ENCODE assay signal across 19 mouse cellular contexts in the genomic region with DNA sequence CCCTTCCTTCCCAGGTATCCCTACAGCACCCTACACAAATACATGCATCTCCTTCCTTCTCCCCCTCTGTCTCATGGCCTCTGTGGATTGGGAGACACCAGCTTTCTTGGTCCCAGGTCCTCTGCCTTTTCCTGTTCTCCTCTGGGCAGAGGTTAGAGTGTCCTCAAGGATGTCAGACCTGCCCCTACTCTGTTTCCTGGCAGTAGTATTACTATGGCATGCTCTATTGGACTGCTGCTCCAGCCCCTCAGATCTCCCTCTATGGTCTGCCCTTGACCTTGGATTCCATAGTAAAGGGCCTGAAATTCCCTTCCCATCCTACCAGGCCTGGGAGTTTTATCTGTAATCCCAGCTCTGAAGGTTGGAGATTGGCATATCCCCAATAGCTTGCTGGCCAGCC. TPM values are rescaled to one million over a fixed set of nuclear protein-coding genes. Genes with fewer than 3 reads are reported as not detected.
A peak's percentile ranks its signal among the peaks of the same experiment; 100 is the strongest.
DNase-seq lines count a peak whose midpoint lies in the region; ATAC-seq and TF ChIP-seq lines count a peak whose summit lies in the region.
"Had no signal": no experiment of that assay in that cellular context is flagged by ENCODE, and none has a peak within 500 bp of the region (broad histone marks: within the 10 kb centered on the region; RNA-seq: fewer than 3 reads in every experiment).

No protein-coding gene starts in this region.

- H3K4me2 ChIP-seq in hindbrain, embryonic 11.5 days (replicated peaks; ENCODE audit: low read depth, low read length), result 0 out of 2 replicates have a peak overlapping the region, but pooled peaks have one; percentile 1

- H3K9ac ChIP-seq in hindbrain, embryonic 11.5 days (ENCODE audit: low read depth, low read length), result no peak overlapping the region

- H3K4me1 ChIP-seq in hindbrain, embryonic 11.5 days (replicated peaks; ENCODE audit: control insufficient read depth, insufficient read depth, low read length), result no peaks in the 10 kb centered on the region
- peaks cover 25% of the 10 kb centered on the region for H3K4me1 ChIP-seq in hindbrain, embryonic 10.5 days (replicated peaks)
- peaks cover 19% of the 10 kb centered on the region for H3K4me1 ChIP-seq in testis, adult 2 months (ENCODE audit: control insufficient read depth, insufficient read depth, low read length)

- H3K4me3 ChIP-seq in hindbrain, embryonic 11.5 days (ENCODE audit: low read depth, low read length), result no peak overlapping the region
- no peak overlapping the region for H3K4me3 ChIP-seq in hindbrain, embryonic 10.5 days
- no peak overlapping the region for H3K4me3 ChIP-seq in testis, adult 2 months (ENCODE audit: control insufficient read depth, low read depth, low read length)

- no peak for TF ChIP-seq POLR2A in testis, adult 2 months (IDR thresholded peaks at IDR 0.05; ENCODE audit: control insufficient read depth, low read depth, low read length)

- DNase-seq in adrenal gland, adult 2 months, result peak; percentile 25
- DNase-seq in adrenal gland, postnatal 10 days, result no peak
- DNase-seq in hindbrain, embryonic 11.5 days (ENCODE audit: low spot score), result no peak
- no peak for DNase-seq in hindbrain, embryonic 10.5 days (ENCODE audit: low spot score)
- no peak for DNase-seq in testis, postnatal 14 days (ENCODE audit: low spot score)
- no peak for DNase-seq in adipocyte (ENCODE audit: low spot score)
- DNase-seq in kidney, adult 18-20 months, result no peak
- DNase-seq: kidney, adult 8-10 months; kidney, postnatal 4 days; lung, postnatal 14 days; thymus, postnatal 25 days had no signal

- no peak for TF ChIP-seq CTCF in testis, adult 2 months (IDR thresholded peaks at IDR 0.05; ENCODE audit: control insufficient read depth, insufficient read depth, insufficient replicate concordance, low read depth, low read length)

- no peaks in the 10 kb centered on the region for H3K36me3 ChIP-seq in hindbrain, embryonic 11.5 days (ENCODE audit: control insufficient read depth, insufficient read depth, low read length)
- H3K36me3 ChIP-seq in hindbrain, embryonic 10.5 days, result peaks cover 20% of the 10 kb centered on the region
- H3K36me3 ChIP-seq in testis, adult 2 months (ENCODE audit: control insufficient read depth, insufficient read depth, low read length), result no peaks in the 10 kb centered on the region

- no peak for ATAC-seq in hindbrain, embryonic 11.5 days (ENCODE audit: low FRiP score)
- ATAC-seq: Patski had no signal

- H3K9me3 ChIP-seq in hindbrain, embryonic 11.5 days (ENCODE audit: control insufficient read depth, low read length), result no peaks in the 10 kb centered on the region
- H3K9me3 ChIP-seq in hindbrain, embryonic 10.5 days, result 0 out of 2 replicates have a peak, but pooled peaks cover 4% of the 10 kb centered on the region
- H3K9me3 ChIP-seq: forebrain, embryonic 15.5 days; limb, embryonic 15.5 days; midbrain, embryonic 13.5 days had no signal

- H3K27me3 ChIP-seq in hindbrain, embryonic 11.5 days (ENCODE audit: control insufficient read depth, insufficient read depth, low read length), result no peaks in the 10 kb centered on the region
- no peaks in the 10 kb centered on the region for H3K27me3 ChIP-seq in hindbrain, embryonic 10.5 days (ENCODE audit: insufficient read depth, poor library complexity, severe bottlenecking)
- no peaks in the 10 kb centered on the region for H3K27me3 ChIP-seq in testis, adult 2 months (ENCODE audit: control insufficient read depth, insufficient read depth, low read length)
- H3K27me3 ChIP-seq: forebrain, embryonic 15.5 days; limb, embryonic 15.5 days; midbrain, embryonic 13.5 days; Patski had no signal

- H3K27ac ChIP-seq in hindbrain, embryonic 11.5 days (ENCODE audit: low read depth, low read length), result no peak overlapping the region
- H3K27ac ChIP-seq in hindbrain, embryonic 10.5 days, result no peak overlapping the region
- peak overlapping the region; percentile 47 for H3K27ac ChIP-seq in testis, adult 2 months (ENCODE audit: control insufficient read depth, insufficient read depth, low read depth, low read length)
- H3K27ac ChIP-seq: forebrain, embryonic 15.5 days; midbrain, embryonic 13.5 days had no signal

RNA-seq across cellular contexts. Expression of a gene that starts 1.6 kb away (rescaled TPM):
- total RNA-seq in adrenal gland, adult 2 months (2021), result 10 to 100 TPM; 39.5 to 73.6 TPM
- 55.5 and 69.8 TPM in 2 replicates for polyA plus RNA-seq in adrenal gland, adult 2 months (2012; rRNA removed)
- total RNA-seq in adrenal gland, postnatal 10 days (2021), result 10 to 100 TPM; 26.5 to 42.3 TPM
- polyA plus RNA-seq in hindbrain, embryonic 11.5 days (2014; fragmentation: Nextera tagmentation; extraction: Ambion mirVana), result 19.5 and 20.2 TPM in 2 replicates
- polyA plus RNA-seq in hindbrain, embryonic 10.5 days (2016; fragmentation: Nextera tagmentation; extraction: Ambion mirVana), result 28.7 and 28.8 TPM in 2 replicates
- polyA plus RNA-seq in testis, adult 2 months (2012; rRNA removed), result 17.6 and 17.7 TPM in 2 replicates

RNA-seq across cellular contexts. Expression of a gene that starts 15.5 kb away (rescaled TPM):
- total RNA-seq in adrenal gland, adult 2 months (2021), result under 1 TPM; 0.24 to 0.29 TPM
- 0.50 and 0.73 TPM in 2 replicates for polyA plus RNA-seq in adrenal gland, adult 2 months (2012; rRNA removed)
- total RNA-seq in adrenal gland, postnatal 10 days (2021), result 1 to 10 TPM; 4.0 to 4.9 TPM
- polyA plus RNA-seq in hindbrain, embryonic 11.5 days (2014; fragmentation: Nextera tagmentation; extraction: Ambion mirVana), result not detected in 2 replicates
- not detected in 2 replicates for polyA plus RNA-seq in hindbrain, embryonic 10.5 days (2016; fragmentation: Nextera tagmentation; extraction: Ambion mirVana)
- polyA plus RNA-seq in testis, adult 2 months (2012; rRNA removed), result 1.8 TPM in 2 replicates
- total RNA-seq: gastrocnemius, adult 18-20 months had no signal
- polyA plus RNA-seq: forebrain, embryonic 15.5 days; hindbrain, embryonic 16.5 days; midbrain, embryonic 13.5 days; neural tube, embryonic 14.5 days; Patski had no signal

RNA-seq across cellular contexts. Expression of a gene that starts 32.7 kb away (rescaled TPM):
- not detected for total RNA-seq in adrenal gland, adult 2 months (2021)
- polyA plus RNA-seq in adrenal gland, adult 2 months (2012; rRNA removed), result not detected in 2 replicates
- total RNA-seq in adrenal gland, postnatal 10 days (2021), result 100 to 1,000 TPM; 189 to 579 TPM
- polyA plus RNA-seq in hindbrain, embryonic 11.5 days (2014; fragmentation: Nextera tagmentation; extraction: Ambion mirVana), result 2.7 and 3.0 TPM in 2 replicates
- polyA plus RNA-seq in hindbrain, embryonic 10.5 days (2016; fragmentation: Nextera tagmentation; extraction: Ambion mirVana), result 1.1 and 3.0 TPM in 2 replicates
- polyA plus RNA-seq in testis, adult 2 months (2012; rRNA removed), result 1.5 and 1.6 TPM in 2 replicates

RNA-seq across cellular contexts. Expression of a gene that starts 33.6 kb away (rescaled TPM):
- 1 to 10 TPM; 5.6 to 8.2 TPM for total RNA-seq in adrenal gland, adult 2 months (2021)
- polyA plus RNA-seq in adrenal gland, adult 2 months (2012; rRNA removed), result 4.9 and 5.4 TPM in 2 replicates
- 1 to 10 TPM; 6.9 to 7.3 TPM for total RNA-seq in adrenal gland, postnatal 10 days (2021)
- 4.8 and 5.2 TPM in 2 replicates for polyA plus RNA-seq in hindbrain, embryonic 11.5 days (2014; fragmentation: Nextera tagmentation; extraction: Ambion mirVana)
- 3.1 and 3.7 TPM in 2 replicates for polyA plus RNA-seq in hindbrain, embryonic 10.5 days (2016; fragmentation: Nextera tagmentation; extraction: Ambion mirVana)
- 39.4 and 41.3 TPM in 2 replicates for polyA plus RNA-seq in testis, adult 2 months (2012; rRNA removed)

RNA-seq across cellular contexts. Expression of a gene that starts 45.1 kb away (rescaled TPM):
- 10 to 100 TPM; 54.4 to 61.2 TPM for total RNA-seq in adrenal gland, adult 2 months (2021)
- polyA plus RNA-seq in adrenal gland, adult 2 months (2012; rRNA removed), result 90.7 and 93.9 TPM in 2 replicates
- 10 to 100 TPM; 47.5 to 53.4 TPM for total RNA-seq in adrenal gland, postnatal 10 days (2021)
- polyA plus RNA-seq in hindbrain, embryonic 11.5 days (2014; fragmentation: Nextera tagmentation; extraction: Ambion mirVana), result 38.0 and 41.0 TPM in 2 replicates
- polyA plus RNA-seq in hindbrain, embryonic 10.5 days (2016; fragmentation: Nextera tagmentation; extraction: Ambion mirVana), result 54.4 and 61.0 TPM in 2 replicates
- polyA plus RNA-seq in testis, adult 2 months (2012; rRNA removed), result 39.2 and 41.1 TPM in 2 replicates
